Mouse (Mus musculus) Muller cell, postnatal 12 days (primary cell): ENCODE data around the gene 1190005I06Rik.

Experiments used
- DNase-seq: peaks from one replicate; pipeline ENCODE4 v3.0.0-alpha.2; 2015; ENCODE audit errors: inconsistent ontology term

Gene 1190005I06Rik

GRCm38 (mm10) chr8:120667561-120668373 lies 20.3 kb upstream of the 1190005I06Rik start, which contains the start of the genes Gm27021 and Cox4i1:
TSS of gene Gm27021 (minus strand) at chr8:120668079.
TSS of gene Cox4i1 (plus strand) at chr8:120668222.
- DNase-seq, result peak; percentile 97

GRCm38 (mm10) chr8:120666807-120667470 lies 19.5 kb upstream of the 1190005I06Rik start:
- peak; percentile 42 for DNase-seq

GRCm38 (mm10) chr8:120665726-120666455 lies 18.5 kb upstream of the 1190005I06Rik start:
- no peak for DNase-seq

- peak; percentile 31 for DNase-seq
Measured at GRCm38 (mm10) chr8:120664566-120664965, 17.1 kb upstream of the 1190005I06Rik start.

GRCm38 (mm10) chr8:120657415-120657814 lies 10.0 kb upstream of the 1190005I06Rik start:
- DNase-seq, result no peak

GRCm38 (mm10) chr8:120656322-120657052 lies 9.1 kb upstream of the 1190005I06Rik start:
- peak; percentile 74 for DNase-seq

GRCm38 (mm10) chr8:120644663-120645062 lies 2.8 kb downstream of the 1190005I06Rik start:
- DNase-seq, result peak; percentile 95

GRCm38 (mm10) chr8:120642031-120642662 lies 5.3 kb downstream of the 1190005I06Rik start:
- no peak for DNase-seq

GRCm38 (mm10) chr8:120641245-120641644 lies 6.2 kb downstream of the 1190005I06Rik start:
- DNase-seq, result no peak

- DNase-seq, result peak; percentile 75
Measured at GRCm38 (mm10) chr8:120634329-120634839, 13.0 kb downstream of the 1190005I06Rik start.

- peak; percentile 48 for DNase-seq
Measured at GRCm38 (mm10) chr8:120633665-120634271, 13.7 kb downstream of the 1190005I06Rik start.

GRCm38 (mm10) chr8:120632969-120633664 lies 14.3 kb downstream of the 1190005I06Rik start:
- no peak for DNase-seq

- DNase-seq, result peak; percentile 75
Measured at GRCm38 (mm10) chr8:120631441-120632375, 15.7 kb downstream of the 1190005I06Rik start.

- DNase-seq, result no peak
Measured at GRCm38 (mm10) chr8:120630848-120631247, 16.6 kb downstream of the 1190005I06Rik start.

- DNase-seq, result no peak
Measured at GRCm38 (mm10) chr8:120630031-120630430, 17.4 kb downstream of the 1190005I06Rik start.

- no peak for DNase-seq
Measured at GRCm38 (mm10) chr8:120627298-120627697, 20.1 kb downstream of the 1190005I06Rik start.

GRCm38 (mm10) chr8:120626461-120626860 lies 21.0 kb downstream of the 1190005I06Rik start:
- no peak for DNase-seq

GRCm38 (mm10) chr8:120623608-120624007 lies 23.8 kb downstream of the 1190005I06Rik start:
- no peak for DNase-seq
